Mouse (Mus musculus): ENCODE measurements around the gene Gm47841.

GRCm38 (mm10) chr15:101008386-101009010 lies 38.7 kb downstream of the Gm47841 start:
- TF ChIP-seq GATA1 (IDR thresholded peaks at IDR 0.05; ENCODE audit: low read length) (no peak), TAL1 (IDR thresholded peaks at IDR 0.05; ENCODE audit: low read length) (no peak)
